Mouse (Mus musculus) megakaryocyte, embryonic 14.5 days (primary cell): ENCODE data around the gene Sp140. TPM values are rescaled to one million over a fixed set of nuclear protein-coding genes. Genes with fewer than 3 reads are reported as not detected.
A peak's percentile ranks its signal among the peaks of the same experiment; 100 is the strongest.
"Not testable (repeated sequence)": the region's sequence is repeated elsewhere in the genome, so short reads cannot be mapped to it uniquely, and the experiment has no call there.

Source experiments
- H3K27me3 ChIP-seq: replicated peaks from 2 replicates; pipeline ENCODE3; 2012; ENCODE audit warnings: inconsistent platforms
- H3K36me3 ChIP-seq: replicated peaks from 2 replicates; pipeline ENCODE3; 2012; ENCODE audit warnings: low read length, inconsistent platforms, mixed read lengths
- H3K4me1 ChIP-seq: 2 replicates; pipeline ENCODE4 v1.6.1; 2012; ENCODE audit warnings: inconsistent platforms
- H3K4me3 ChIP-seq: replicated peaks from 2 replicates; pipeline ENCODE3; 2012; ENCODE audit warnings: moderate library complexity, mild to moderate bottlenecking, inconsistent platforms
- H3K9me3 ChIP-seq: 2 replicates; pipeline ENCODE4 v1.6.1; 2012; ENCODE audit warnings: inconsistent platforms
- FLI1 ChIP-seq: IDR thresholded peaks from 2 replicates; pipeline ENCODE4 v1.6.1; 2012; ENCODE audit warnings: low read length, inconsistent platforms, mixed read lengths
- GATA1 ChIP-seq: IDR thresholded peaks from 3 replicates; pipeline ENCODE4 v1.6.1; 2012; ENCODE audit warnings: mixed read lengths, low read length, inconsistent platforms, borderline replicate concordance
- polyA plus RNA-seq: library from polyadenylated mRNA; stranded (reverse); fragments of >175 nt; gene quantifications from 2 replicates; pipeline ENCODE4 v1.2.3, GENCODE M21; 2012; ENCODE audit warnings: low replicate concordance; ENCODE audit not compliant: insufficient read depth

Gene Sp140
- polyA plus RNA-seq, 1 experiment = 8.1 TPM

DNA sequence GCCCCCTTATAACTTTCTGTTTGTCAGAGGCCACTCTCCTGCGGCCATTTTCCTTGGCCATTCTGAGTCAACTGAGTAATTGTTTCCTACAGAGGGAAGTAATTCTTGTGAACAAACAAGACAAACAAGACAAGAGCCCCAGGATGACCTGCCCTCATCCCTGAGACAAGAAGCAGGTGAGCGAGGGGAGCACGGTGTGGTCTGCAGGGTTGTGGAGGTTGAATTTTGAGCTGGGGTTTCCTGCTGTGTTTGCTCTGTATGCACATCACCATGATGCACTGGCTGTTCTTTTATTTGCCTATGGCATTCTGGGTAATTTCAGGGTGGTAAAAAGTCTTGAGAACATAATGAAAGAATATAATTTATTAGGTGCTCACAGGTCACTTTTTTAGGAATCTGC lies 14.9 kb downstream of the Sp140 start:
- H3K4me1 ChIP-seq, H3K36me3 ChIP-seq, H3K4me3 ChIP-seq, H3K27me3 ChIP-seq, H3K9me3 ChIP-seq: not testable (repeated sequence)

DNA sequence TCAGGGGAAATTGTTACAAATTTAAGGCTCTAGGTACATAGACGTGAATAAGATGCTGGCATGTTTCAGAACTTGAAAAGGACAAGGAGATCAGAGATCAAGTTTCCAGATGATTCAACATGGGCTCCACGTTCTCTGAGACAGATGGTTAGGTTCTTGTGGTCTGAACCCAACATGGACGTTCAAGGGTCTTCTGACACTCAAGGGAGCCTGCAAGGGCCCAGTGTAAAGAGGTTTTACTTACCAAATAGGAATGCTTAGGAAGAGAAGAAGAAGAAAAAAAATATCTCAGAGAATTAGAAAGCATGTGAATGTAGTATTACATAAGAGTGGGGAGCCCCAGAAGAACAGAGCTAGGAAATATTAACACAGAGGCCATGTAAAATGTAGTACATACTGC lies 15.6 kb downstream of the Sp140 start:
- not testable (repeated sequence) for H3K4me3 ChIP-seq, H3K4me1 ChIP-seq, H3K9me3 ChIP-seq, H3K27me3 ChIP-seq, H3K36me3 ChIP-seq

DNA sequence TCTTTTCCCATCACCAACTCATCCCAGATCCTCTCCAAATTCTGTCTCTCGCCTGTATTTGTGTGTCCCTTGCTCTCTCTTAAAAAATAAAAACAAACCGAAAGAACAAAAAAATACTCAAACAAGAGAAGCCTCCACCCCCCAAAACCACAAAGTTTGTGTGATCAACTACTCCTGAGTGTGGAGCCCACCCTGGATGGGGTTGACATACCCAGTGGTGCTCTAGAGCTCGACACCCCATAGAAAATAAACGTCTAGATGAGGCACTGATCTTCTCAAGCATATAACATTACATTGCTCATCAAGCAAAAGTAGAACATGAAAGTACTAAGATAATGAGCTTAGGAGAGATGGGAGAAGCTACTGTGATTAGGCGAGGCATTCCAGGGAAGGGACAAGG lies 17.0 kb downstream of the Sp140 start:
- not testable (repeated sequence) for H3K36me3 ChIP-seq, H3K4me1 ChIP-seq, H3K4me3 ChIP-seq, H3K9me3 ChIP-seq, H3K27me3 ChIP-seq

DNA sequence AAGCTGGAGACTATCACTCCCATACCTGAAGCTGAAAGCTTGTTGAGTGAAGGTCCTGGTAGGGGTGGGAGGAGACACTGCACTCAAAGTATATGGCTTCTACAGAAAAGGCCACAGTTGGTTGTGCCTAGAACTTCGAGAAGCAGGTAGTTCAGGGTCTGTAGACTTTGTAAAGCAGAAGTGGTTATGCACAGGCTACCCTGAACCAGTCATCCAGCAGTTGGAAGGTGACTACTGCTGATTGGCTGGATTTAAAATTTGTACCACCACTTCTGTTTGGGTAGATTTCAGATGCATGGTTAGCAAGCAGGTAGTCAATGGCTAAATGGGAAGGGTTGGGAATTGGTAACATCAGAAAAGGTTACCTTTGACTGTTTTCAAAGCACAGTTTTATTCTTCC lies 18.5 kb downstream of the Sp140 start:
- not testable (repeated sequence) for H3K9me3 ChIP-seq, H3K4me1 ChIP-seq, H3K27me3 ChIP-seq, H3K36me3 ChIP-seq, H3K4me3 ChIP-seq

DNA sequence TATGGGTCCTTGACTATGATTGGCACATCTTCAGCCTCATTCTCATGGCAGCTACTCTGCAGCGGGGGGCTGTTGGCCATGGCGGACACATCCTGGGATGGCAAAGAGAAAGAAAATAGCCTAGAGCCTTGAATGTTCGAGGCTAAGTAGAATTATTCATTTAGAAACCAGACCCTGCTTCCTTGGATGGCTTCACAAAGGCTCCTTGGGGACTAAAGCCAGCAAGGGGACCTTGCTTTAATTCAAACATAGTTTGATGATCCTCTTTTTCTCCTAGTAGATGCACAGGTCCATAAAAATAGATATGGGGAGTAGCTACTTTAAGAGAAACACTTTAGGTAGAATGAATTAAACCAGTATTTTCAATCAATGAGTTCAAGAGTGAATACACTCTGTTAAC lies 36.8 kb downstream of the Sp140 start:
- H3K4me1 ChIP-seq, H3K9me3 ChIP-seq, H3K27me3 ChIP-seq, H3K4me3 ChIP-seq, H3K36me3 ChIP-seq: not testable (repeated sequence)

DNA sequence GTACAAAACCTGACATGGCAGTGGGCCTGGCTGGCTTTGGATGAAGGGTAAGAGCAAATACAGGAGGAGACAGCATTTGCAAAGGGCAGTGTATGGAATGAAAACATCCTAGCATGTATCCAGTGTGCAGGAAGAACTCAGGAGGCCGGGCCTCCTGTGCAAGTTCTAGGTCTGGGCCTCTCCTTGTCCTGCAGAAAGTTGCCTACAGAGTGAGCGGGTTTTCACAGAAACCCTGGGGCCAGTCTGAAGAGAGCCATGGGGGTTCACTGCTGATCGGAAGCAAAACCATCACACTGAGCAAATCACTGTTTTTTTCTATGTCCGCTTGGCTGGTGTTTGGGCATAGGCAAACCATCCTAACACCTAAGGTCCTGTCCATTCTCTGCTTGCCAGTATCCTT lies 38.0 kb downstream of the Sp140 start:
- H3K9me3 ChIP-seq, H3K4me3 ChIP-seq, H3K27me3 ChIP-seq, H3K36me3 ChIP-seq, H3K4me1 ChIP-seq: not testable (repeated sequence)

DNA sequence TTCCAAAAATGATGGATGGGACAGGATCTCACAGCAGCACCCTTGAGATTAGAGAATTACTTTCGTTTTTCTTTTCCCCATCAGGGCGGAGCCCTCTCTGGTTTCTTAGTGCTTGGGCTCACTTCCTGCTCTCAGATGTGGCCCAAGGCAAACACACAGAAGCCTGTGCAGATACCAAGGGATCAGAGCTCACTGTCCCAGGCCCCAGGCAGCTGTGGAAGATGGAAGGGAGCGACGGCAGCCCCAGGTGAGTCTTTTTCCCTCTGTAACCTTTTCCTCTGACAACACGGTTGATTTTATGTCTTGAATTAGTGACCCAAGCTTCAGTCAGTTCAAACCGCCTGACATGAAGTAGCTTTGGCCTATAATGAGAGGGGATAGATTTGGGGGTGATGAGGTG lies 49.7 kb downstream of the Sp140 start, which contains the start of gene Sp100:
Gene Sp100 (plus strand): TSS at position 108 of the 400 bp plus-strand sequence.
- H3K4me3 ChIP-seq = peak within 1 kb of the TSS; percentile 71
- H3K27me3 ChIP-seq, H3K36me3 ChIP-seq, H3K4me1 ChIP-seq, H3K9me3 ChIP-seq: not testable (repeated sequence)

DNA sequence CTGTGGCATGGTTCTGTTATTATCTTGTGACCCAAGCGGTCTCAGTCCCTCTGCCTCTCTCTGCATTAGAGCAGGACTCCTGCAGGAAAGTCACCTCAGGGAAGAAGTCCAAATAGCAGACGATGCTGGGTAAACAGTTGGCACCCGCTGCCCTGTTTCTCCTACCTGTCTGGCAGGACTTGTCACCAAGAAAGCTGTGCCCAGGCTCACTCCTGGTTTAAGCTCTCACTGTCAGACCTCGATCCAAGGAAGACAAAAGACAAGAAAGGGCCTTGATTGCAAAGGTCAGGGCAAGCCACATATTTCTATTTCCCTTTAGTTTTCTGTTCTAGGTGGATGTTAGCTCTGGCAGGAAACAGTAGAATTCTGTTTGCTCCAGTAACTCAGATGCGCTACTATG lies 50.3 kb downstream of the Sp140 start:
- H3K9me3 ChIP-seq, H3K27me3 ChIP-seq, H3K4me3 ChIP-seq, H3K4me1 ChIP-seq, H3K36me3 ChIP-seq: not testable (repeated sequence)

DNA sequence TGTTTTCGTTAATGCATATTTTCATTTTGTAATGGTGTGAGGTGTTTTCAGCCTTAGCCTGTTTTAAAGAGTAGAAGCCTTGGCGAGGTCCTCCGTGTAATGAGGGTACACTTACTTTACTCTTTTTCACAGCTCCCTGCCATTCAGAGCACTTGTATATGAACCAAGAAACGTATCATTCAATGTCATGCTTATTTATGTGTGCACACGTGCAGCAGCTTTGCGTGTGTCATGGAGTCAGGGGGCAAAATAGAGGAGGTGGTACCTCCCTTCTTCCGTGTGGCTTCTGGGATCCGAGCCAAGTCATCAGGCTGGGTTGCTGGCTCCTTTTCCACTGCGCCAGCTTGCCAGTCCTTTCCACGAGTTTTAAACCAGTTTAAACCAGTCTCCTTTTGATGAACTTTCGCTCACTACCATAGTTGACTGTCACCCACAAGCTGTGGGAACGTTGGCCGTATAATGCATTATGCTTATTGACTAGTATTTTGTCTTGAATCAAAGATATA lies 51.6 kb downstream of the Sp140 start:
- not testable (repeated sequence) for H3K27me3 ChIP-seq, H3K4me3 ChIP-seq, H3K36me3 ChIP-seq, H3K9me3 ChIP-seq, H3K4me1 ChIP-seq

DNA sequence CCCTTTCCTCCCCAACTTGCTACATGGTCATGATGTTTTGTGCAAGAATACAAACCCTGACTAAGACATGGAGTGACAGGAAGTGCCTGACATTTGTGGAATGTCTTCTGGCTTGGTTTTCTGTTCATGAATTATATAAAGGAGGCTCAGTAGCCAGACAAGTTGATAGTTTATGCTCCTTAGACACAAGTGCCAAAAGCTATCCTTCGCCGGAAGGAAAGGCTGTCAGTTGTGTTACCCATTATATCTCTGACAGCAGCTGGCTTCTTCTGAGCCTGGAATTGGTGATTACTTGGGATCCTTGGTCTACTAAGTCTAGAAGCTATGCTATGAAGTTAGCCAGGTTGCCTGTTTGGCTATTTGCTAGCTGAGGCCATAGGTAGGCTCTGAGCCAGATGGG lies 57.0 kb downstream of the Sp140 start:
- H3K36me3 ChIP-seq, H3K9me3 ChIP-seq, H3K4me3 ChIP-seq, H3K4me1 ChIP-seq, H3K27me3 ChIP-seq: not testable (repeated sequence)

DNA sequence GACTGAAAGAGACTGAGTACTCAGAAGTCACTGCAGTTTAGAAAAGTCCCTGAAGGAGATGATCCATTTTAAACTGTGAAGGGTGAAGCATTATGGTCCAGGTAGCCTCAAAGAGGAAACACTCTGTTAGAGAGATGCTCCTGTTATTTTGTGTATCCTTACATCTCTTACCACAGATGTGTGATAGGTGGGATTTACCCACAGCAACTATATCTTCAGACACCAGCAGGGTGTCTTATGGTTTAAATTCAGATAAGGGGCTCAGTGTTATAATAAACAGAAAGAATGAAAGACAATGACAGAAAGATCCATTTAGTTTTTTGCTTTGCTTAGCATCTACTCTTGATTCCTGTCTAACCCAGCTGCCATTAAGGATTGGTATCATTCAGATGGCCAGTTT lies 64.1 kb downstream of the Sp140 start:
- H3K4me3 ChIP-seq = no peak overlapping the region
- no peaks in the 10 kb centered on the region for H3K27me3 ChIP-seq
- H3K9me3 ChIP-seq = no peaks in the 10 kb centered on the region
- TF ChIP-seq GATA1 (no peak), FLI1 (no peak)
- no peaks in the 10 kb centered on the region for H3K4me1 ChIP-seq
- peaks cover 54% of the 10 kb centered on the region for H3K36me3 ChIP-seq

DNA sequence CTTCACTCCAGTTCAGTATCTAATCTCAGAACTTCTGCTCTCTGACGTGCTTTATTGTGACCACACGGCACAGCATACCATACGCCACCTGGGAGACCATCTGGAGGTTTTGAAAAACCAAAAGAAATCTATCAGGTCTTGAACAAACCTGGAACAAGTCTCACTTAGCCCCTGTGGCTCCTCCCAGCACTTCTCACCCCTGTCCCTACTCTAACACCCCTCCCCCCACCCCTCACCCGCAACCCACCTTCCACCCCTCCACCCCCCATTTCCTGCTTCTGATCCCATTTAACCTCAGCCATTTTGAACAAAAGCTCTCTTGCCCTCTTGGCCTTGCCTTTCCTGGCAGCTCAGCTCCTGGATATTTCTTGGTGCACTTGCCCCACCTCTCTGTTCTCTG lies 80.0 kb downstream of the Sp140 start:
- no peaks in the 10 kb centered on the region for H3K9me3 ChIP-seq
- peaks cover 48% of the 10 kb centered on the region for H3K36me3 ChIP-seq
- 0 out of 2 replicates have a peak, but pooled peaks cover 3% of the 10 kb centered on the region for H3K4me1 ChIP-seq
- TF ChIP-seq GATA1 (no peak), FLI1 (no peak)
- H3K27me3 ChIP-seq = no peaks in the 10 kb centered on the region
- H3K4me3 ChIP-seq = no peak overlapping the region

DNA sequence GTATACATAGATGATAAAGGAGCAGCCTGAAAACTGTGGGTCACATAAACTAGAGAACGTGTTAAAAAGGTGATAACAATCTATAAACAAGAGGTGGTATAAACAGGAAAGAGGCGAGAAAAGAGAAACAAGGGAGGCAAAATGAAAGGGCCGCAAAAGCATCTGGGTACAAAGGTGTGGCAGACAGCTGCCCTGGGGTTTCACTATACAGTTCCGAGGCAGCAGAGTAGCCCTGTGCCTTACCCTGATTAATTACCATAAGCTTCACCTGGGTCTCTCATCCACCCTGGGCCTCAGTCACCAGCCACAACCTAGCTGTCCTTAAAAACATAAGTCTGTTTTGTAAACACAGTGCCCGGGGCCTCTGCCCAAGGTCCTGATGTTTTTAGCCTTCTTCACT lies 86.5 kb downstream of the Sp140 start:
- peaks cover 36% of the 10 kb centered on the region for H3K36me3 ChIP-seq
- TF ChIP-seq FLI1 (no peak), GATA1 (no peak)
- H3K9me3 ChIP-seq = 0 out of 2 replicates have a peak, but pooled peaks cover 3% of the 10 kb centered on the region
- H3K4me3 ChIP-seq = no peak overlapping the region
- H3K4me1 ChIP-seq = peaks cover 16% of the 10 kb centered on the region
- H3K27me3 ChIP-seq = no peaks in the 10 kb centered on the region
